Mouse (Mus musculus) neural tube, embryonic 14.5 days (tissue): Measurements from ENCODE around the gene Axin2. TPM values are rescaled to one million over a fixed set of nuclear protein-coding genes. Genes with fewer than 3 reads are reported as not detected.

ENCODE experiments used
- ATAC-seq: fragments of 200-750 bp; cut with Nextera tagmentation; 2 replicates; pipeline ENCODE4 v1.8.0; 2017; ENCODE audit warnings: low read depth, mild to moderate bottlenecking, moderate TSS enrichment, moderate library complexity
- H3K27ac ChIP-seq: fragments of 300-500 bp; sonication (generic); 2 replicates; pipeline ENCODE4 v1.5.1; 2014; ENCODE audit warnings: low read depth, mild to moderate bottlenecking, control low read depth, low read length, moderate library complexity, mixed read lengths
- H3K27me3 ChIP-seq: fragments of 300-500 bp; sonication (generic); 2 replicates; pipeline ENCODE4 v1.6.1; 2014; ENCODE audit warnings: low read length; ENCODE audit not compliant: control insufficient read depth, insufficient read depth
- H3K36me3 ChIP-seq: fragments of 300-500 bp; sonication (generic); 2 replicates; pipeline ENCODE4 v1.6.1; 2014; ENCODE audit warnings: low read length, mixed read lengths; ENCODE audit not compliant: control insufficient read depth, insufficient read depth
- H3K4me1 ChIP-seq: fragments of 300-500 bp; sonication (generic); 2 replicates; pipeline ENCODE4 v1.6.1; 2014; ENCODE audit warnings: low read length; ENCODE audit not compliant: control insufficient read depth, insufficient read depth
- H3K4me2 ChIP-seq: fragments of 300-500 bp; sonication (generic); 2 replicates; pipeline ENCODE4 v1.6.1; 2014; ENCODE audit warnings: mild to moderate bottlenecking, low read depth, low read length, control low read depth
- H3K4me3 ChIP-seq: fragments of 300-500 bp; sonication (generic); 2 replicates; pipeline ENCODE4 v1.5.1; 2014; ENCODE audit warnings: low read depth, low read length, control low read depth, mixed read lengths
- H3K9ac ChIP-seq: fragments of 300-500 bp; sonication (generic); replicated peaks from 2 replicates; pipeline ENCODE4 v1.6.1; 2014; ENCODE audit warnings: low read depth, mild to moderate bottlenecking, control low read depth, low read length, mixed read lengths
- H3K9me3 ChIP-seq: fragments of 300-500 bp; sonication (generic); 2 replicates; pipeline ENCODE4 v1.6.1; 2016; ENCODE audit warnings: low read length; ENCODE audit not compliant: control insufficient read depth
- WGBS: fragments of 180-500 bp; shearing (Covaris S2); extraction: QIAGEN DNeasy Blood & Tissue Kit; methylation state at CpG from one replicate; pipeline ENCODE4 v1.1.7; 2014; 5-methylcytosine and 5-hydroxymethylcytosine counted together
- polyA plus RNA-seq: library from polyadenylated mRNA; unstranded; fragments of >200 nt; fragmentation: Nextera tagmentation; extraction: Ambion mirVana; gene quantifications from 2 replicates; pipeline ENCODE4 v1.2.1, GENCODE M21; 2014

Gene Axin2
- polyA plus RNA-seq, 1 experiment from 2014 or later: 6.6 TPM

- H3K9ac ChIP-seq: no peak overlapping the region
- 75% methylated on average over 9 of the region's 9 CpGs for WGBS
- ATAC-seq: no peak
Observed at GRCm38 (mm10) chr11:108898063-108898462, 22.1 kb upstream of the Axin2 start.

GRCm38 (mm10) chr11:108898483-108898882 lies 21.7 kb upstream of the Axin2 start:
- 91% methylated on average over 6 of the region's 6 CpGs for WGBS

More at GRCm38 (mm10) chr11:108898063-108898462, 22.1 kb upstream of the Axin2 start:
- Histone ChIP-seq H3K4me3 (no peak overlapping the region), H3K4me1 (no peaks in the 10 kb centered on the region), H3K9me3 (no peaks in the 10 kb centered on the region), H3K36me3 (no peaks in the 10 kb centered on the region), H3K4me2 (no peak overlapping the region), H3K27ac (no peak overlapping the region), H3K27me3 (no peaks in the 10 kb centered on the region)

GRCm38 (mm10) chr11:108900718-108901488 lies 19.2 kb upstream of the Axin2 start:
- no peak overlapping the region for H3K4me3 ChIP-seq
- no peak overlapping the region for H3K9ac ChIP-seq
- no peak overlapping the region for H3K4me2 ChIP-seq
- 72% methylated on average over 9 of the region's 10 CpGs for WGBS
- H3K27me3 ChIP-seq: no peaks in the 10 kb centered on the region
- no peaks in the 10 kb centered on the region for H3K9me3 ChIP-seq
- H3K27ac ChIP-seq: no peak overlapping the region
- H3K36me3 ChIP-seq: no peaks in the 10 kb centered on the region
- H3K4me1 ChIP-seq: no peaks in the 10 kb centered on the region
- no peak for ATAC-seq

More at GRCm38 (mm10) chr11:108898483-108898882, 21.7 kb upstream of the Axin2 start:
- Histone ChIP-seq H3K9ac (no peak overlapping the region), H3K4me1 (no peaks in the 10 kb centered on the region), H3K9me3 (no peaks in the 10 kb centered on the region), H3K4me3 (no peak overlapping the region), H3K36me3 (no peaks in the 10 kb centered on the region), H3K4me2 (no peak overlapping the region), H3K27me3 (no peaks in the 10 kb centered on the region), H3K27ac (no peak overlapping the region)
- no peak for ATAC-seq

GRCm38 (mm10) chr11:108901670-108902069 lies 18.5 kb upstream of the Axin2 start:
- ATAC-seq: no peak
- Histone ChIP-seq H3K36me3 (no peaks in the 10 kb centered on the region), H3K9me3 (no peaks in the 10 kb centered on the region), H3K4me3 (no peak overlapping the region), H3K4me2 (no peak overlapping the region), H3K9ac (no peak overlapping the region), H3K27me3 (no peaks in the 10 kb centered on the region), H3K4me1 (no peaks in the 10 kb centered on the region), H3K27ac (no peak overlapping the region)
- 74% methylated on average over 7 of the region's 7 CpGs for WGBS

GRCm38 (mm10) chr11:108902303-108902702 lies 17.8 kb upstream of the Axin2 start:
- ATAC-seq: no peak
- Histone ChIP-seq H3K27me3 (no peaks in the 10 kb centered on the region), H3K36me3 (no peaks in the 10 kb centered on the region), H3K4me2 (no peak overlapping the region), H3K4me1 (no peaks in the 10 kb centered on the region), H3K9ac (no peak overlapping the region), H3K27ac (no peak overlapping the region), H3K9me3 (no peaks in the 10 kb centered on the region), H3K4me3 (no peak overlapping the region)
- WGBS: 84% methylated on average over 4 of the region's 4 CpGs

- no peaks in the 10 kb centered on the region for H3K9me3 ChIP-seq
- no peak overlapping the region for H3K4me3 ChIP-seq
- no peaks in the 10 kb centered on the region for H3K27me3 ChIP-seq
- H3K36me3 ChIP-seq: no peaks in the 10 kb centered on the region
- H3K4me1 ChIP-seq: peaks cover 3% of the 10 kb centered on the region; the same call in 1 of the 2 replicates
- H3K9ac ChIP-seq: no peak overlapping the region
- WGBS: 33% methylated on average over 7 of the region's 7 CpGs
- no peak overlapping the region for H3K27ac ChIP-seq
- no peak for ATAC-seq
- H3K4me2 ChIP-seq: no peak overlapping the region
Observed at GRCm38 (mm10) chr11:108906590-108907254, 13.4 kb upstream of the Axin2 start.

- ATAC-seq: no peak
- Histone ChIP-seq H3K9ac (no peak overlapping the region), H3K27me3 (no peaks in the 10 kb centered on the region), H3K4me1 (peaks cover 3% of the 10 kb centered on the region; the same call in 1 of the 2 replicates), H3K9me3 (no peaks in the 10 kb centered on the region), H3K4me2 (peak overlapping the region; percentile 32), H3K4me3 (no peak overlapping the region), H3K36me3 (no peaks in the 10 kb centered on the region), H3K27ac (no peak overlapping the region)
- WGBS: 13% methylated on average over 24 of the region's 24 CpGs
Observed at GRCm38 (mm10) chr11:108909396-108910195, 10.6 kb upstream of the Axin2 start.

GRCm38 (mm10) chr11:108910328-108910886 lies 9.7 kb upstream of the Axin2 start:
- Histone ChIP-seq H3K4me1 (peaks cover 3% of the 10 kb centered on the region; the same call in 1 of the 2 replicates), H3K4me3 (no peak overlapping the region), H3K27me3 (no peaks in the 10 kb centered on the region), H3K4me2 (no peak overlapping the region), H3K9me3 (no peaks in the 10 kb centered on the region), H3K9ac (no peak overlapping the region), H3K27ac (no peak overlapping the region), H3K36me3 (no peaks in the 10 kb centered on the region)
- WGBS: 13% methylated on average over 14 of the region's 14 CpGs
- no peak for ATAC-seq
